Mouse (Mus musculus) small intestine, adult 2 months (tissue): ENCODE data around the gene Snd1.

Experiments
- CTCF ChIP-seq: fragments of 200-500 bp; IDR thresholded peaks from 2 replicates; pipeline ENCODE4 v1.5.1; 2012; ENCODE audit warnings: low read depth, mild to moderate bottlenecking, control low read depth, inconsistent platforms, low read length, moderate library complexity, mixed read lengths; ENCODE audit not compliant: insufficient replicate concordance, insufficient read length; ENCODE audit errors: extremely low read depth
- POLR2A ChIP-seq: fragments of 200-500 bp; IDR thresholded peaks from 2 replicates; pipeline ENCODE4 v1.6.1; 2012; ENCODE audit warnings: low read depth, mild to moderate bottlenecking, control low read depth, inconsistent platforms, low read length, moderate library complexity

DNA sequence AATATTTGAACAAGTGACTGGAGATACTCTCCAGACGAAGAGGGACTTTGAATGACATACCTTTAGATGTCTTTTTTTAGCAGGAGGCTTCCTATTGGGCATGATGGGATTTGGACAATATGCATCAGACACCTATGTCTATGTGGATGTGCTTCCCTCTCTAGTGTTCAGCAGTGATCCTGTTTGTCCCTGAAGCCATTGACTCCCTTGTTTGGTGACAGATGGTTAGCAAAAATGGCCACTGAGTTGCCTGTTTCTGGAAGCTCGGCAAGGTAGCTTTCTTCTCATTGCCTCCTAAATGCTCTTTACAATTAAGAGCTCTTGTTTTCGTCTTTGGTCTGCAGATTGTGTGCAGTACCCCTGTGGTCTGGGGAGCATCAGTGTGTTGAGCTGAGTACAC is 158.7 kb downstream of the Snd1 start:
- TF ChIP-seq CTCF (no peak), POLR2A (no peak)
